Mouse (Mus musculus): Measurements from ENCODE around the gene Ostf1. TPM values are rescaled to one million over a fixed set of nuclear protein-coding genes. Genes with fewer than 3 reads are reported as not detected.

Ostf1 gene
- total and polyA plus RNA-seq, 2 experiments, result 26.5 to 42.5 TPM

DNA sequence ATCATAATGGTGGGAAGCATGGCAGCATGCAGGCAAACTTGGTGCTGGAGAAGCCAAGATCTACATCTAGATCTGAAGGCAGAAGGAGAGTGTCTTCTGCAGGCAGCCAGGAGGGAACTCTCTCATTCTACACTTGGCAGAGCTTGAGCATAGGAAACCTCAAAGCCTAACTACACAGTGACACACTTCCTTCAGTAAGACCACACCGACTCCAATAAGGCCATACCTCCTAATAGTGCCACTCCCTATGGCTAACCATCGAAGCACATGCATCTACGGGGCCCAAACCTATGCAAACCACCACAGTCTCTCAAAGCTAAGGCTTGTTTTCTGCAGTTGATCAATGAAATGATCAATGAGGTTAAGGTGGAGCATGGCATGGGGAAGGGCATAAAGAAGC, 55.7 kb downstream of the Ostf1 start:
- Histone ChIP-seq H3K4me3 (ENCODE audit: insufficient read depth, low read depth, low read length) (no peak overlapping the region), H3K9ac (ENCODE audit: low read depth, low read length) (no peak overlapping the region), H3K4me1 (ENCODE audit: control insufficient read depth, insufficient read depth, low read length) (no peaks in the 10 kb centered on the region), H3K79me2 (ENCODE audit: control insufficient read depth, insufficient read depth, low read length) (no peaks in the 10 kb centered on the region), H3K27me3 (ENCODE audit: control insufficient read depth, insufficient read depth, low read length) (no peaks in the 10 kb centered on the region), H3K27ac (replicated peaks; ENCODE audit: insufficient read depth, low read depth, low read length) (no peak overlapping the region), H3K36me3 (ENCODE audit: control insufficient read depth, insufficient read depth, low read length) (peaks cover under 1% of the 10 kb centered on the region; the same call in 1 of the 2 replicates)
- no peak for DNase-seq (ENCODE audit: extremely low read depth, low read depth, low spot score)
- TF ChIP-seq CTCF (IDR thresholded peaks at IDR 0.05; ENCODE audit: low read depth, low read length) (no peak), POLR2A (IDR thresholded peaks at IDR 0.05; ENCODE audit: extremely low read depth, insufficient read depth, low read length) (no peak)
- WGBS, result 90% methylated on average over 3 of the region's 3 CpGs

- H3K79me2 ChIP-seq (ENCODE audit: control insufficient read depth, insufficient read depth, low read length), result no peaks in the 10 kb centered on the region
- DNase-seq (ENCODE audit: extremely low read depth, low read depth, low spot score), result no peak
- no peak overlapping the region for H3K9ac ChIP-seq (ENCODE audit: low read depth, low read length)
- H3K36me3 ChIP-seq (ENCODE audit: control insufficient read depth, insufficient read depth, low read length), result no peaks in the 10 kb centered on the region
- H3K4me1 ChIP-seq (ENCODE audit: control insufficient read depth, insufficient read depth, low read length), result peaks cover 8% of the 10 kb centered on the region; the same call in 1 of the 2 replicates
- no peak overlapping the region for H3K4me3 ChIP-seq (ENCODE audit: insufficient read depth, low read depth, low read length)
- H3K27me3 ChIP-seq (ENCODE audit: control insufficient read depth, insufficient read depth, low read length), result no peaks in the 10 kb centered on the region
- WGBS, result 75% methylated on average over 5 of the region's 5 CpGs
- H3K27ac ChIP-seq (replicated peaks; ENCODE audit: insufficient read depth, low read depth, low read length), result no peak overlapping the region
- TF ChIP-seq CTCF (IDR thresholded peaks at IDR 0.05; ENCODE audit: low read depth, low read length), result no peak
- no peak for TF ChIP-seq POLR2A (IDR thresholded peaks at IDR 0.05; ENCODE audit: extremely low read depth, insufficient read depth, low read length)
Observed at GRCm38 (mm10) chr19:18573907-18574306, 57.7 kb downstream of the Ostf1 start.

DNA sequence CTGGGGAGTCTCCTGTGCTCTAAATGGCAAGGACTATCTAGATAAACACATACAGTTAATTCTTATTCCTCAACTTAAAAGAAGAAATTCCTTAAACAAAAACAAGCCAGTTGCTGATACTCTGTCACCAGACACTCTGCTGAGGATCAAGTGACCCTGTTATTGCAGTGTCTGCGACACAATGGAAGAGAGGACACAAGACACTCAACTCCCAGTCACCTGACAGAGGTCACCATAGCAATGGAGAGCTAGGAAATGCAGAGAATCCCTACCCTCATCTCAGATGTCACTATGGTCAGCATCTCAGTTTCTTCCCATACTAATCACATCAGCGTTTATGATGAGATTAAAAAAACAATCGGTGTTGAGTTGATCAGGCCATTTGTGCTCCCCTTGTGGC, 58.2 kb downstream of the Ostf1 start:
- H3K9ac ChIP-seq (ENCODE audit: low read depth, low read length), result no peak overlapping the region
- 83% methylated on average over 3 of the region's 3 CpGs for WGBS
- no peak overlapping the region for H3K4me3 ChIP-seq (ENCODE audit: insufficient read depth, low read depth, low read length)
- DNase-seq (ENCODE audit: extremely low read depth, low read depth, low spot score), result no peak
- H3K27me3 ChIP-seq (ENCODE audit: control insufficient read depth, insufficient read depth, low read length), result no peaks in the 10 kb centered on the region
- H3K36me3 ChIP-seq (ENCODE audit: control insufficient read depth, insufficient read depth, low read length), result no peaks in the 10 kb centered on the region
- no peaks in the 10 kb centered on the region for H3K79me2 ChIP-seq (ENCODE audit: control insufficient read depth, insufficient read depth, low read length)
- peaks cover 10% of the 10 kb centered on the region; the same call in 1 of the 2 replicates for H3K4me1 ChIP-seq (ENCODE audit: control insufficient read depth, insufficient read depth, low read length)
- no peak overlapping the region for H3K27ac ChIP-seq (replicated peaks; ENCODE audit: insufficient read depth, low read depth, low read length)
- no peak for TF ChIP-seq POLR2A (IDR thresholded peaks at IDR 0.05; ENCODE audit: extremely low read depth, insufficient read depth, low read length)
- no peak for TF ChIP-seq CTCF (IDR thresholded peaks at IDR 0.05; ENCODE audit: low read depth, low read length)

DNA sequence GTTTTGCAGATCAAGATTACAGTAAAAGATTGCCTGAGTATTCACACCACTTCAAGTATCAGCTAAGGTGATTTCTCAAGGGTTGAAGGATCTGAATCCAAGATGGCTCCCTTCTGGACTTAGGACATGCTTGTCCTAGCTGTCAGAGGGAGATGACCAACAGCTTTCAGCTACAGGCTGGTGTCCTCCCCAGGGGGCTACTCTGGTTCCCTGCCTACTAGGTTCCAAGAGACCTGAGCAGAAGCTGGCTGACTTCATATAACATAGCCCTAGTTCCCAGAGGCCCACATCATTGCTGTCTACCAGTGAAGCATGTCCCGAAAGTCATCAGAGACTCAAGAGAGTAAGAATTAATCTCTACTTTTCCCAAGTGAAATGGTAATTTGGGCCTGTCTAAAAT, 62.1 kb downstream of the Ostf1 start:
- H3K4me1 ChIP-seq (ENCODE audit: control insufficient read depth, insufficient read depth, low read length), result peaks cover 21% of the 10 kb centered on the region; the same call in 1 of the 2 replicates
- no peaks in the 10 kb centered on the region for H3K36me3 ChIP-seq (ENCODE audit: control insufficient read depth, insufficient read depth, low read length)
- WGBS, result 100% methylated on average over 1 of the region's 1 CpGs
- no peak overlapping the region for H3K9ac ChIP-seq (ENCODE audit: low read depth, low read length)
- H3K27ac ChIP-seq (replicated peaks; ENCODE audit: insufficient read depth, low read depth, low read length), result peak overlapping the region; percentile 12; the same call in 1 of the 2 replicates
- no peaks in the 10 kb centered on the region for H3K79me2 ChIP-seq (ENCODE audit: control insufficient read depth, insufficient read depth, low read length)
- TF ChIP-seq CTCF (IDR thresholded peaks at IDR 0.05; ENCODE audit: low read depth, low read length), result no peak
- no peak for TF ChIP-seq POLR2A (IDR thresholded peaks at IDR 0.05; ENCODE audit: extremely low read depth, insufficient read depth, low read length)
- H3K27me3 ChIP-seq (ENCODE audit: control insufficient read depth, insufficient read depth, low read length), result no peaks in the 10 kb centered on the region
- H3K4me3 ChIP-seq (ENCODE audit: insufficient read depth, low read depth, low read length), result no peak overlapping the region
- no peak for DNase-seq (ENCODE audit: extremely low read depth, low read depth, low spot score)

DNA sequence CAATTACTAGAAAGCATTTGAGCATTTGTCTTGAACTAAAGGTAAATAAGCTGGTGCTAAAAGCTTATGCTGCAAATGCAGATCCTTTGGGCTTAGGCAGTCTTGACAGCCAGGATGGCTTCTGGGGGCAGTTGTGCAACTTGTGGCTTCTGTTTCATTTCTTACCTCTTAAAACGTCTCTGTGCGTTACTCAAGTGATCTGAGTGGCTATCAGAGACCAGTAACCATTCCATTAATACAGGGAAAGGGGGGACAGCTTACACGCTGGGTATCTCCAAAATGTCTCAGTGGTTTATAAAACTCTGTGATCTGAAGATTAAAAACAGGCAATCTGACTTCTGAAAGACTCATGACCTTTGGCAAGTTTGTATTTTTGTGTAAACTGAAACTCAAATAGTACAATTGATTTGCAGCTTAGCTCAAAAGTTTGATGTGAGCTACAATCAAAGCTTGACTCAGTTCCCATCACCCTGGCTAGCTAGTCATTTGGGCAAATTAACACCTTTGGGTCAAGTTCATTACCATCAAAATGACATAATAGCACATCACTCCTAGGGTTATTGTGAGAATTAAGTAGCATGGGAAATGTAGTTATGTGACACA, 62.7 kb downstream of the Ostf1 start:
- Histone ChIP-seq H3K4me3 (ENCODE audit: insufficient read depth, low read depth, low read length) (peak overlapping the region; percentile 13; the same call in 1 of the 2 replicates), H3K9ac (ENCODE audit: low read depth, low read length) (no peak overlapping the region), H3K4me1 (ENCODE audit: control insufficient read depth, insufficient read depth, low read length) (peaks cover 25% of the 10 kb centered on the region), H3K27me3 (ENCODE audit: control insufficient read depth, insufficient read depth, low read length) (no peaks in the 10 kb centered on the region), H3K27ac (replicated peaks; ENCODE audit: insufficient read depth, low read depth, low read length) (peak overlapping the region; percentile 81), H3K36me3 (ENCODE audit: control insufficient read depth, insufficient read depth, low read length) (no peaks in the 10 kb centered on the region), H3K79me2 (ENCODE audit: control insufficient read depth, insufficient read depth, low read length) (no peaks in the 10 kb centered on the region)
- no peak for TF ChIP-seq POLR2A (IDR thresholded peaks at IDR 0.05; ENCODE audit: extremely low read depth, insufficient read depth, low read length)
- TF ChIP-seq CTCF (IDR thresholded peaks at IDR 0.05; ENCODE audit: low read depth, low read length), result no peak
- DNase-seq (ENCODE audit: extremely low read depth, low read depth, low spot score), result peak; percentile 96
- WGBS, result 25% methylated on average over 3 of the region's 3 CpGs

Data from liver, adult 2 months (tissue).